Mouse (Mus musculus): ENCODE measurements around the gene March4. TPM values are rescaled to one million over a fixed set of nuclear protein-coding genes. Genes with fewer than 3 reads are reported as not detected.

Gene March4
- polyA plus RNA-seq, 1 experiment = not detected

- TF ChIP-seq CTCF (IDR thresholded peaks at IDR 0.05; ENCODE audit: low read depth, low read length) (no peak), POLR2A (IDR thresholded peaks at IDR 0.05; ENCODE audit: borderline replicate concordance, low read depth, low read length) (no peak)
- Histone ChIP-seq H3K4me3 (ENCODE audit: insufficient read depth, low read length) (no peak overlapping the region), H3K27ac (ENCODE audit: insufficient read depth, low read depth, low read length) (no peak overlapping the region), H3K4me1 (ENCODE audit: control insufficient read depth, insufficient read depth, low read length) (peaks cover 11% of the 10 kb centered on the region)
Observed at GRCm38 (mm10) chr1:72411108-72411507, 125.6 kb downstream of the March4 start.

GRCm38 (mm10) chr1:72409936-72410335, 126.8 kb downstream of the March4 start:
- TF ChIP-seq CTCF (IDR thresholded peaks at IDR 0.05; ENCODE audit: low read depth, low read length) (no peak), POLR2A (IDR thresholded peaks at IDR 0.05; ENCODE audit: borderline replicate concordance, low read depth, low read length) (no peak)
- Histone ChIP-seq H3K4me3 (ENCODE audit: insufficient read depth, low read length) (no peak overlapping the region), H3K4me1 (ENCODE audit: control insufficient read depth, insufficient read depth, low read length) (peaks cover 11% of the 10 kb centered on the region), H3K27ac (ENCODE audit: insufficient read depth, low read depth, low read length) (no peak overlapping the region)

- Histone ChIP-seq H3K4me3 (ENCODE audit: insufficient read depth, low read length) (no peak overlapping the region), H3K4me1 (ENCODE audit: control insufficient read depth, insufficient read depth, low read length) (no peaks in the 10 kb centered on the region), H3K27ac (ENCODE audit: insufficient read depth, low read depth, low read length) (no peak overlapping the region)
- TF ChIP-seq POLR2A (IDR thresholded peaks at IDR 0.05; ENCODE audit: borderline replicate concordance, low read depth, low read length) (no peak), CTCF (IDR thresholded peaks at IDR 0.05; ENCODE audit: low read depth, low read length) (no peak)
Observed at GRCm38 (mm10) chr1:72406505-72407079, 130.1 kb downstream of the March4 start.

- no peak overlapping the region for H3K27ac ChIP-seq (ENCODE audit: insufficient read depth, low read depth, low read length)
- no peak overlapping the region for H3K4me3 ChIP-seq (ENCODE audit: insufficient read depth, low read length)
- no peaks in the 10 kb centered on the region for H3K4me1 ChIP-seq (ENCODE audit: control insufficient read depth, insufficient read depth, low read length)
- TF ChIP-seq POLR2A (IDR thresholded peaks at IDR 0.05; ENCODE audit: borderline replicate concordance, low read depth, low read length) (no peak), CTCF (IDR thresholded peaks at IDR 0.05; ENCODE audit: low read depth, low read length) (no peak)
Observed at GRCm38 (mm10) chr1:72401331-72402069, 135.2 kb downstream of the March4 start.

DNA sequence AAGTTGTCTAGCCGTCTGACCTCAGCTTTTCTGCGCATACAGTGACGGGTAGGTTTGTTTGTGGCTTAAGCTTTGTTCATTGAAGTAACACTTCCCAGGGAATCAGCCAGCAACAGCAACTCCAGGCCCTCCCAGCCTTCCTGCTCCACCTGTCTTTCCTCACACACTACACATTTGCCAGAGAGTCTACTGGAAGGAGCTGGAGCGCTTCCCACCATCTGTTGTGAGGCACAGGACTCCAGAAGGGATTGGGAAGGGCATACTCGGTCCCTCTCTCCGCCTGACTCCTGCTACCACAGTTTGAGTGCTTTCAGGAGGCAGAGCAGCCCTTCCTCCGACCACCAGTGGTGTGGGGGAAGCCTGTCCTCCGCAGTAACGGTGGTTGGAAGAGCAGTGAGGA, 136.1 kb downstream of the March4 start:
- no peak overlapping the region for H3K27ac ChIP-seq (ENCODE audit: insufficient read depth, low read depth, low read length)
- TF ChIP-seq POLR2A (IDR thresholded peaks at IDR 0.05; ENCODE audit: borderline replicate concordance, low read depth, low read length) (no peak), CTCF (IDR thresholded peaks at IDR 0.05; ENCODE audit: low read depth, low read length) (no peak)
- H3K4me3 ChIP-seq (ENCODE audit: insufficient read depth, low read length) = no peak overlapping the region
- no peaks in the 10 kb centered on the region for H3K4me1 ChIP-seq (ENCODE audit: control insufficient read depth, insufficient read depth, low read length)

GRCm38 (mm10) chr1:72399720-72400401, 136.9 kb downstream of the March4 start:
- TF ChIP-seq POLR2A (IDR thresholded peaks at IDR 0.05; ENCODE audit: borderline replicate concordance, low read depth, low read length) = no peak
- no peak for TF ChIP-seq CTCF (IDR thresholded peaks at IDR 0.05; ENCODE audit: low read depth, low read length)
- no peaks in the 10 kb centered on the region for H3K4me1 ChIP-seq (ENCODE audit: control insufficient read depth, insufficient read depth, low read length)
- H3K27ac ChIP-seq (ENCODE audit: insufficient read depth, low read depth, low read length) = no peak overlapping the region
- no peak overlapping the region for H3K4me3 ChIP-seq (ENCODE audit: insufficient read depth, low read length)

GRCm38 (mm10) chr1:72390420-72390819, 146.3 kb downstream of the March4 start:
- H3K4me3 ChIP-seq (ENCODE audit: insufficient read depth, low read length) = no peak overlapping the region
- no peak overlapping the region for H3K27ac ChIP-seq (ENCODE audit: insufficient read depth, low read depth, low read length)
- TF ChIP-seq CTCF (IDR thresholded peaks at IDR 0.05; ENCODE audit: low read depth, low read length) = no peak
- TF ChIP-seq POLR2A (IDR thresholded peaks at IDR 0.05; ENCODE audit: borderline replicate concordance, low read depth, low read length) = no peak
- H3K4me1 ChIP-seq (ENCODE audit: control insufficient read depth, insufficient read depth, low read length) = no peaks in the 10 kb centered on the region

GRCm38 (mm10) chr1:72383651-72384050, 153.1 kb downstream of the March4 start:
- TF ChIP-seq POLR2A (IDR thresholded peaks at IDR 0.05; ENCODE audit: borderline replicate concordance, low read depth, low read length) = no peak
- TF ChIP-seq CTCF (IDR thresholded peaks at IDR 0.05; ENCODE audit: low read depth, low read length) = no peak
- no peak overlapping the region for H3K27ac ChIP-seq (ENCODE audit: insufficient read depth, low read depth, low read length)
- H3K4me1 ChIP-seq (ENCODE audit: control insufficient read depth, insufficient read depth, low read length) = no peaks in the 10 kb centered on the region
- no peak overlapping the region for H3K4me3 ChIP-seq (ENCODE audit: insufficient read depth, low read length)

DNA sequence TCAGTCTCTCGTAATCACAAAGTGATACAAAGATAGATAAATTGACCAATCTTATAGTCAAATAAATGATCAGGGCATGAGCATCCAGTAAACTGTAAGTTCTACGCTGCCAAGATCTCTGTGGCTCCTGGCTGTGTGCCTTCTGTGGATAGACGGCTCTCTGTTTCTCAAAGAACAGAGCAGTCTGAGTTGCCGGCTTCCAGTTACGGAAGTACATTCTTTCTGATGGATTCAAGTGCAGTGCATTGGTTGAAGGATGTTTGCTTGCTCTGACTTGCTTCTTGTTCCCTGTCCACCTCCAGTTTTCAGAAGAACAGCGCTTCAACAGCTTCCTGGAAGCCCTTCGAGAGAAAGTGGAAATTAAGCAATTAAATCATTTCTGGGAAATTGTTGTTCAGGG, 153.7 kb downstream of the March4 start:
- TF ChIP-seq POLR2A (IDR thresholded peaks at IDR 0.05; ENCODE audit: borderline replicate concordance, low read depth, low read length) (no peak), CTCF (IDR thresholded peaks at IDR 0.05; ENCODE audit: low read depth, low read length) (no peak)
- H3K4me1 ChIP-seq (ENCODE audit: control insufficient read depth, insufficient read depth, low read length) = no peaks in the 10 kb centered on the region
- no peak overlapping the region for H3K4me3 ChIP-seq (ENCODE audit: insufficient read depth, low read length)
- no peak overlapping the region for H3K27ac ChIP-seq (ENCODE audit: insufficient read depth, low read depth, low read length)

- TF ChIP-seq CTCF (IDR thresholded peaks at IDR 0.05; ENCODE audit: low read depth, low read length) = no peak
- TF ChIP-seq POLR2A (IDR thresholded peaks at IDR 0.05; ENCODE audit: borderline replicate concordance, low read depth, low read length) = no peak
- H3K4me1 ChIP-seq (ENCODE audit: control insufficient read depth, insufficient read depth, low read length) = no peaks in the 10 kb centered on the region
- no peak overlapping the region for H3K4me3 ChIP-seq (ENCODE audit: insufficient read depth, low read length)
- H3K27ac ChIP-seq (ENCODE audit: insufficient read depth, low read depth, low read length) = no peak overlapping the region
Observed at GRCm38 (mm10) chr1:72380544-72380943, 156.2 kb downstream of the March4 start.

Data from bone marrow macrophage, adult 2 months (primary cell).